Mouse (Mus musculus) natural killer cell, adult 2 months (primary cell): ENCODE data around the gene Tspan5.

Source experiments
- DNase-seq, 2 experiments: peaks; one replicate each; pipeline ENCODE4 v3.0.0; 2022; ENCODE audit warnings: low spot score in 2 of 2

Tspan5 gene

DNA sequence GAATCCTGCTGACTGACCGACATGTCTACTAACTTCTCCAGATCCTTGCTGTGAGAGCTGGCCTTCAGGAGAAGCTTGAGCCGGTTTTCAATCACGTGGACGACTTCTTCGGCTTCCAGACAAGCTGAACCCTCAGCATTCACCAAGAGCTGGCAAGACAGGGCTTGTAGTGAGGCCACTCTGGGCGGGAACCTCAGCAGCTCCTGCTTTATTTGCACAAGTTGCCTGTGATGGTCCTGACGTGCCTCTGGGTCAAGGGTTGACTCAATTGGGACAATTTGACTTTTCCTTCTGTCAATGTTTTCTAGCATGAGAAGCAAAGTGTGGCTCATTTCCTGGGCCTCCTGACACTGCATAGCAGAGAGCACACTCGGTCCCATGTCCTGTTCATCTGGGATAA is 194.8 kb downstream of the Tspan5 start:
- DNase-seq = no peak

DNA sequence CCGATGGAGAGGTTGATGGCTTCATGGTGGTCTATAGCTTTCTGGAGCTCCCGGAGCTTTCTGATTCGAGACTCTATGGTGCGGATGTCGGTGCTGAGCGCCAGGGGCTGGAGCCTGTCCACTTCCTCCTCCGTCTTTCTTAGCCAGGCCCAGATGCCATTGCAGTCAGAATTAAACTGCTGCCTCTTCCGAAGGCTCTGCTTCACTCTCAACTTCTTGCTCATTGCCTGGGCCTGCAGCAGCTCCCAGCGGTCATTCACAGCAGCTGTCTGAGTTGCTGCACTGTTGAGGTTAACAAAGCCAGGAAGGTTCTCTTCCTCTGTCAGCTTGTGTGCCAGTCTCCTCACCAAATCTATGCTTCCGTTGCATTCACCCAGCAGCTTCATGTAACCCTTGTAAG is 195.2 kb downstream of the Tspan5 start:
- no peak for DNase-seq

GRCm38 (mm10) chr3:138941604-138942003 is 199.6 kb downstream of the Tspan5 start:
- DNase-seq = no peak

- no peak for DNase-seq
Observed at GRCm38 (mm10) chr3:138945516-138945915, 203.5 kb downstream of the Tspan5 start.

DNA sequence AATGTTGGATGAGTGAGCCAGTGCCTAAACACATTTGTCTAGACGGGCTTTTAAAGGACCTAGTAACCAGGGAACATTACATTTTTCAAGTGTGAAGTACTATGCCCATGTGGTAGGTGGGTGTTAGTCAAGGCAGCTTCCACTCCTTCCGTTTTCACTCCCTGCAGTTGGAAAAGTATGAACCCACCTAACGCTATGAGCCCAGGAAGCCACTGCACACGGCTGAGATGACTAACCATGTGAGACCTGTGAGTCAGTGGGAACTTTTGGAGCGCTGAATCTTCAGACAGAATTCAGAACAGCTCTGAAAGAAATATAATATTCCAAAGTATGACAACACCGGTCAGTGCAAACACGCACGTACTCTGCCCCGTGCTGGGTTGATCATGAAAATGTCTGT is 207.1 kb downstream of the Tspan5 start:
- DNase-seq = no peak

GRCm38 (mm10) chr3:138955220-138955619 is 213.2 kb downstream of the Tspan5 start:
- DNase-seq = no peak
